ENCODE assay signal across 8 mouse cellular contexts in genomic region chr2:177206341-177206740, GRCm38 (mm10). TPM values are rescaled to one million over a fixed set of nuclear protein-coding genes. Genes with fewer than 3 reads are reported as not detected.
A peak's percentile ranks its signal among the peaks of the same experiment; 100 is the strongest.
DNase-seq lines count a peak whose midpoint lies in the region; ATAC-seq and TF ChIP-seq lines count a peak whose summit lies in the region.
"Not testable (repeated sequence)": the region's sequence is repeated elsewhere in the genome, so short reads cannot be mapped to it uniquely, and the experiment has no call there.

Gm14410 (minus strand) TSS chr2:177206421.

- not testable (repeated sequence) for H3K36me3 ChIP-seq in MEL (ENCODE audit: control insufficient read depth in 1 of 2, insufficient read depth in 2 of 2, low read length in 2 of 2); hindbrain, embryonic 13.5 days; liver, embryonic 14.5 days (replicated peaks; ENCODE audit: control insufficient read depth, insufficient read depth, low read depth); myocyte (ENCODE audit: control insufficient read depth, insufficient read depth); stomach, postnatal 0 days (ENCODE audit: control insufficient read depth, insufficient read depth, low read length)

- TF ChIP-seq RAD21 in MEL (IDR thresholded peaks at IDR 0.05; ENCODE audit: low read depth, low read length) = not testable (repeated sequence)

- TF ChIP-seq POLR2A in MEL (IDR thresholded peaks at IDR 0.05; ENCODE audit: control insufficient read depth in 1 of 2, insufficient read depth in 1 of 2, low read depth in 1 of 2, low read length in 2 of 2, poor library complexity in 1 of 2) = peak in 1 of 2 experiments; percentile 21; a peak in 1 of 4 replicates
- TF ChIP-seq POLR2A in myocyte (IDR thresholded peaks at IDR 0.05; ENCODE audit: insufficient read length, low read depth) = not testable (repeated sequence)

- H3K4me1 ChIP-seq in MEL (ENCODE audit: control insufficient read depth in 1 of 2, insufficient read depth in 2 of 2, low read length in 2 of 2); hindbrain, embryonic 13.5 days (replicated peaks); liver, embryonic 14.5 days (replicated peaks; ENCODE audit: control insufficient read depth in 2 of 2, insufficient read depth in 2 of 2, low read length in 1 of 2); stomach, postnatal 0 days (replicated peaks; ENCODE audit: control insufficient read depth, insufficient read depth): not testable (repeated sequence)

- TF ChIP-seq CTCF in MEL (IDR thresholded peaks at IDR 0.05 in 2 of 3, conservative IDR thresholded peaks at IDR 0.05 in 1 of 3; ENCODE audit: control insufficient read depth in 1 of 3, insufficient read depth in 1 of 3, low read depth in 2 of 3, low read length in 3 of 3, poor library complexity in 1 of 3, severe bottlenecking in 1 of 3); liver, embryonic 14.5 days (IDR thresholded peaks at IDR 0.05; ENCODE audit: low read depth); stomach, postnatal 0 days (IDR thresholded peaks at IDR 0.05; ENCODE audit: low read depth): not testable (repeated sequence)

- not testable (repeated sequence) for DNase-seq in MEL (ENCODE audit: low read depth, low spot score); liver, embryonic 14.5 days (ENCODE audit: low read depth in 3 of 3, low spot score in 3 of 3); stomach, postnatal 0 days (ENCODE audit: low spot score)
- DNase-seq in gastrocnemius, postnatal 25 days = peak; percentile 84
- DNase-seq in layer of hippocampus, adult 8-10 months (ENCODE audit: low spot score in 2 of 2) = peak; percentile 85 to 88

- peak within 1 kb of the TSS; percentile 61 for H3K9ac ChIP-seq in MEL (ENCODE audit: control insufficient read depth, low read depth, low read length, poor library complexity, severe bottlenecking)
- H3K9ac ChIP-seq in hindbrain, embryonic 13.5 days; liver, embryonic 14.5 days (replicated peaks); stomach, postnatal 0 days (ENCODE audit: low read length): not testable (repeated sequence)

- not testable (repeated sequence) for H3K27me3 ChIP-seq in MEL (ENCODE audit: control insufficient read depth in 1 of 2, insufficient read depth in 2 of 2, low read length in 2 of 2); hindbrain, embryonic 13.5 days; liver, embryonic 14.5 days (ENCODE audit: control insufficient read depth, insufficient read depth, low read length); myocyte (ENCODE audit: control insufficient read depth, insufficient read depth, insufficient read length); stomach, postnatal 0 days (ENCODE audit: control insufficient read depth, insufficient read depth, low read length)

- H3K4me2 ChIP-seq in hindbrain, embryonic 13.5 days = peak within 1 kb of the TSS; percentile 34; the same call in 1 of the 2 replicates
- H3K4me2 ChIP-seq in liver, embryonic 14.5 days (ENCODE audit: low read depth) = 0 out of 2 replicates have a peak within 1 kb of the TSS, but pooled peaks have one; percentile 24
- H3K4me2 ChIP-seq in myocyte (ENCODE audit: low read depth) = not testable (repeated sequence)
- H3K4me2 ChIP-seq in stomach, postnatal 0 days (replicated peaks; ENCODE audit: low read depth) = 0 out of 2 replicates have a peak within 1 kb of the TSS, but pooled peaks have one; percentile 23

- ATAC-seq in common myeloid progenitor, adult 5-6 weeks (replicated peaks; ENCODE audit: low read depth, poor library complexity, severe bottlenecking) = peak; percentile 77
- not testable (repeated sequence) for ATAC-seq in hindbrain, embryonic 13.5 days (ENCODE audit: low FRiP score); liver, embryonic 14.5 days (ENCODE audit: insufficient read depth); stomach, postnatal 0 days (ENCODE audit: low FRiP score, low TSS enrichment)

- WGBS in hindbrain, embryonic 13.5 days = 0% methylated on average over 6 of the region's 6 CpGs
- 0% methylated on average over 4 of the region's 6 CpGs for WGBS in liver, embryonic 14.5 days (ENCODE audit: insufficient replicate concordance)
- 0% methylated on average over 4 of the region's 6 CpGs for WGBS in stomach, postnatal 0 days

- not testable (repeated sequence) for H3ac ChIP-seq in myocyte (ENCODE audit: control insufficient read depth, insufficient read length)

- H3K4me3 ChIP-seq in MEL (ENCODE audit: control insufficient read depth in 1 of 2, insufficient read depth in 1 of 2, low read depth in 2 of 2, low read length in 2 of 2) (peak within 1 kb of the TSS; percentile 69 to 74), myocyte (peak within 1 kb of the TSS; percentile 24)
- H3K4me3 ChIP-seq in hindbrain, embryonic 13.5 days = peak within 1 kb of the TSS; percentile 41
- H3K4me3 ChIP-seq in liver, embryonic 14.5 days (ENCODE audit: insufficient read depth in 1 of 2, low read depth in 2 of 2, low read length in 2 of 2) = peak within 1 kb of the TSS; percentile 41 to 61
- peak within 1 kb of the TSS; percentile 26; the same call in 1 of the 2 replicates for H3K4me3 ChIP-seq in stomach, postnatal 0 days (ENCODE audit: low read depth, low read length)

- TF ChIP-seq EP300 in MEL (IDR thresholded peaks at IDR 0.05; ENCODE audit: low read depth in 1 of 2, low read length in 2 of 2); liver, embryonic 14.5 days (IDR thresholded peaks at IDR 0.05; ENCODE audit: low read depth); stomach, postnatal 0 days (optimal IDR thresholded peaks at IDR 0.05): not testable (repeated sequence)

- not testable (repeated sequence) for H3K9me3 ChIP-seq in MEL (replicated peaks; ENCODE audit: insufficient read depth, low read length); hindbrain, embryonic 13.5 days; liver, embryonic 14.5 days (ENCODE audit: control insufficient read depth, low read length); stomach, postnatal 0 days (ENCODE audit: control insufficient read depth, low read length)

- H3K27ac ChIP-seq in MEL (ENCODE audit: control insufficient read depth, low read depth, low read length); hindbrain, embryonic 13.5 days; liver, embryonic 14.5 days; stomach, postnatal 0 days (replicated peaks): not testable (repeated sequence)

- not testable (repeated sequence) for H3K79me2 ChIP-seq in MEL (ENCODE audit: control insufficient read depth, insufficient read depth, low read length, poor library complexity); myocyte (ENCODE audit: control insufficient read depth, insufficient read depth)

TF ChIP-seq in MEL, 35 proteins besides CTCF, POLR2A, EP300 and RAD21:
- TF ChIP-seq HCFC1 (IDR thresholded peaks at IDR 0.05; ENCODE audit: low read depth, low read length) = peak; percentile 50; the same call in 1 of the 2 replicates

RNA-seq across cellular contexts. Expression of gene Gm14410, which starts in this region (rescaled TPM):
- total RNA-seq in MEL (2012; rRNA removed) = 14.0 and 15.9 TPM in 2 replicates
- polyA plus RNA-seq in MEL (2012; ENCODE audit: insufficient read depth in 1 of 2, insufficient read length in 2 of 2, low read depth in 1 of 2, low replicate concordance in 2 of 2, missing spikeins in 1 of 2) = 1,000 to 10,000 TPM in 1 of 2 experiments, 10 to 100 TPM in 1; 11.3 to 1,318 TPM
- total RNA-seq in common myeloid progenitor, adult 5-6 weeks (2017) = 3.0 and 12.7 TPM in 2 replicates
- total RNA-seq in gastrocnemius, postnatal 25 days (2021) = 10 to 100 TPM; 12.0 to 17.1 TPM
- polyA plus RNA-seq in hindbrain, embryonic 13.5 days (2015; fragmentation: Nextera tagmentation; extraction: Ambion mirVana) = 33.5 and 35.8 TPM in 2 replicates
- total RNA-seq in layer of hippocampus, adult 8-10 months (2022) = 10 to 100 TPM; 49.0 to 84.5 (median 61.6) TPM
- polyA plus RNA-seq in liver, embryonic 14.5 days (2012; rRNA removed) = 1.7 and 3.1 TPM in 2 replicates
- 3.9 and 4.3 TPM in 2 replicates for polyA plus RNA-seq in liver, embryonic 14.5 days (2014; fragmentation: Nextera tagmentation; extraction: Ambion mirVana)
- polyA plus RNA-seq in myocyte (2012; fragmentation: generic; extraction: Trizol) = 8.1 TPM
- 13.7 and 14.0 TPM in 2 replicates for polyA plus RNA-seq in stomach, postnatal 0 days (2015; fragmentation: Nextera tagmentation; extraction: Ambion mirVana)
